Mouse (Mus musculus): ENCODE measurements at regions not wholly inside any gene's neighbourhood (a gene's known extent, or its start where the extent isn't known, plus 50 kb on each side); places are given as distances from the start of the nearest gene placed in this dataset.
A peak's percentile ranks its signal among the peaks of the same experiment; 100 is the strongest.
"Not testable (repeated sequence)": the region's sequence is repeated elsewhere in the genome, so short reads cannot be mapped to it uniquely, and the experiment has no call there.

DNA sequence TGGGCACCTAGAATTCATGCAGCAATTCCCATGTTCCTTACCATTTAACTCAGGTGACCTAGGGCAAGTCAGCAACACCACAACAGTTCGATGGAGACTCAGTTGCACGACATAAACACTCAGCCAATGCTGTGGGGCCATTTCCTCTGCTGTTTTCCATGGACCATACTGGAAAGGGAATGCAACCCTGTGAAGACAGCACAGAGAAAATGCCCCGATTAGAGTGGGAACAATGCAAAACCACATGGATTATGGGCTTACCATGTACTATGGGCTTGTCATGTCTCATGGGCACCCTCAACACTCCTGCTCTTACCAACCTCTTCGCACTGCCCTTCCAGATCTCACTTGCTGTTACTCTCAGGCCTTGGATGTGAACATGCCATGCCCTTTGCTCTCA lies 207.6 kb downstream of the Snurf start:
- intact Hi-C loops (cut with DNase I); DNase-seq (ENCODE audit: low spot score in 2 of 2): not testable (repeated sequence)

DNA sequence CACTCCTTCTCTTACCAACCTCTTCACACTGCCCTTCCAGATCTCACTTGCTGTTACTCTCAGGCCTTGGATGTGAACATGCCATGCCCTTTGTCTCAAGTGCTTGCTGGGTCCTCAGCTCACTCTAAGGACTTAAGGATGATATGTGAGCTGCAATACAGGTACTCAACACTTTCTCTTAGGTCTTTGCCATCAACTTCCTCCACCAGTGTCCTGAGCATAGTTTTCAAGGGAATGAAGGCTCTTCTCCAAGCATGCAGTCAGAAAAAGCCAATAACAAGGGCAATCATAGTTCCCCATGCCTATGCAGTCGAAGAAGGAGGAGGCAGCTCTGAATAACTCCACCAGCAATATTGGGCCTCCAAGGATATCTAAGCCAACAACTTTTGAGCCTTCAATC lies 235.1 kb downstream of the Snurf start:
- intact Hi-C loops (cut with DNase I) = not testable (repeated sequence)
- peak in 1 of 2 experiments; percentile 3 for DNase-seq (ENCODE audit: low spot score in 2 of 2)

DNA sequence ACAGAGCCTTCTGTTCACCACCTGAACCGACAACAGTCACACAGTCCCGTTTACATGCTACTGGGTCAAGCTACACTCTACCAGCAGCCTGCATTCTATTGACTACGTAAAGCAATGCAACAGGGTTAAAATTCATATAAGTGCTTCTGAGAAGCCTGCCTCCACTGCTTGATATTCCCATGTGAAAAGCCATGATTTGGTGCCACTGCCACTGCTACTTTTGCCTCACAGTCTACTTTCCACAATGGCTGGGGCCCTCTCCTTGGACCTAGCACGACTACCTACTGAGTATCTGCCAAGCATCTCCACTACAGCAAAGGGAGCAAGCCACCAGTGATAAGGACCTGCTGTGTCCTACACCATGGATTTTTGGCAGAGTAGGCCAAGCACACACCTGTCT lies 236.2 kb downstream of the Snurf start:
- intact Hi-C loops (cut with DNase I) = not testable (repeated sequence)

DNA sequence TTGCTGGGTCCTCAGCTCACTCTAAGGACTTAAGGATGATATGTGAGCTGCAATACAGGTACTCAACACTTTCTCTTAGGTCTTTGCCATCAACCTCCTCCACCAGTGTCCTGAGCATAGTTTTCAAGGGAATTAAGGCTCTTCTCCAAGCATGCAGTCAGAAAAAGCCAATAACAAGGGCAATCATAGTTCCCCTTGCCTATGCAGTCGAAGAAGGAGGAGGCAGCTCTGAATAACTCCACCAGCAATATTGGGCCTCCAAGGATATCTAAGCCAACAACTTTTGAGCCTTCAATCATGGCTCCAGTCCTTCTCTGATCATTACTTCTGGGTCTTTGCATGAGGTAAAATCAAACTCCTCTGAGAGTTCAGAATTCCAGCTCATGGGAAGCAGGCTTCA lies 237.5 kb downstream of the Snurf start:
- intact Hi-C loops (cut with DNase I) = not testable (repeated sequence)
- peak; percentile 3 for DNase-seq (ENCODE audit: low spot score in 2 of 2)

More for the DNA sequence above, 236.2 kb downstream of the Snurf start:
- peak; percentile 9 to 10 for DNase-seq (ENCODE audit: low spot score in 2 of 2)
